Mouse (Mus musculus): ENCODE results near the gene Twnk. TPM values are rescaled to one million over a fixed set of nuclear protein-coding genes. Genes with fewer than 3 reads are reported as not detected.
A peak's percentile ranks its signal among the peaks of the same experiment; 100 is the strongest.

Twnk gene
- polyA plus RNA-seq, 1 experiment = 0.17 TPM

DNA sequence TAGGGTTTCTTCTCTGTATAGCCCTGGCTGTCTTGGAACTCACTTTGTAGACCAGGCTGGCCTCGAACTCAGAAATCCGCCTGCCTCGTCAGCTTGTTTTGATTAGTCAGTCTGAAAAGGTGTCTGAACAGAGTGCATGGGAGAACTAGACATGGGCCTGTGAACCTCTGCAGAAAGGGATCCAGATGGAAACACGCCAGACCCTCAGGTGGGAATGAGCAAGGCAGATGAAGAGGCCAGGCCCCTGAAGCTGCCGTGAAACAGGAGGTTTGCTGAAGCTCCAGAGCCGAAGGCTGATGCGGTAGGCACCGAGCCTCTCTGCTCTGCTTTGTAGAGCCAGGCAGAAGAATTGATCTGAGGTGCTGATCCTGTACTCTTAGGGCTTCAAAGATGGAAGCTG, 6.8 kb downstream of the Twnk start:
- H3K27me3 ChIP-seq (ENCODE audit: control insufficient read depth) = peaks cover 25% of the 10 kb centered on the region
- H3K9me3 ChIP-seq (ENCODE audit: control insufficient read depth, low read length) = no peaks in the 10 kb centered on the region
- peaks cover 44% of the 10 kb centered on the region for H3K4me1 ChIP-seq (ENCODE audit: control insufficient read depth)
- TF ChIP-seq TAL1 (IDR thresholded peaks at IDR 0.05; ENCODE audit: low read length) (no peak), GATA1 (IDR thresholded peaks at IDR 0.05; ENCODE audit: low read length) (no peak)
- no peak overlapping the region for H3K4me3 ChIP-seq (replicated peaks)
- peaks cover 47% of the 10 kb centered on the region for H3K36me3 ChIP-seq (ENCODE audit: control insufficient read depth)

DNA sequence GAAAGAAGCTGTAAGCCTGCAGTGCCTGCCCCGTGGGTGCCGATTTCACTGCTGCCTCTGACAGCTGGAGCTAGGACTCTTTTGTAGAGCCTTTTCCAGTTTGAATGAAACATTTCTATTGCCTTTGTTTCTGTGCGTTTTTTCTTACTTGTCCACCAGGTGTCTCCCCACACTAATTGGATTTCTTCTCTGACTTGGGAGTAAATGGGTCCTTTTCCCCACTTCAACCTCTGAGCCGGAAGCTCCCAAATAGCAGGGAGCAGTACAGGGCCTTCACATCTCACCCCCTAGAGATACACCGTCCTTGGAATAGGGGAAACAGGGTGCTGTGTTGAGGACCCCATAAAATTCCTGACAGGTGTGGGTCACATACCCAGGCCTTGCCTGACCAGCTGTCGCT, 7.2 kb downstream of the Twnk start:
- H3K36me3 ChIP-seq (ENCODE audit: control insufficient read depth) = peaks cover 46% of the 10 kb centered on the region
- peaks cover 44% of the 10 kb centered on the region for H3K4me1 ChIP-seq (ENCODE audit: control insufficient read depth)
- no peak overlapping the region for H3K4me3 ChIP-seq (replicated peaks)
- H3K27me3 ChIP-seq (ENCODE audit: control insufficient read depth) = peaks cover 29% of the 10 kb centered on the region
- no peaks in the 10 kb centered on the region for H3K9me3 ChIP-seq (ENCODE audit: control insufficient read depth, low read length)
- no peak for TF ChIP-seq GATA1 (IDR thresholded peaks at IDR 0.05; ENCODE audit: low read length)
- no peak for TF ChIP-seq TAL1 (IDR thresholded peaks at IDR 0.05; ENCODE audit: low read length)

DNA sequence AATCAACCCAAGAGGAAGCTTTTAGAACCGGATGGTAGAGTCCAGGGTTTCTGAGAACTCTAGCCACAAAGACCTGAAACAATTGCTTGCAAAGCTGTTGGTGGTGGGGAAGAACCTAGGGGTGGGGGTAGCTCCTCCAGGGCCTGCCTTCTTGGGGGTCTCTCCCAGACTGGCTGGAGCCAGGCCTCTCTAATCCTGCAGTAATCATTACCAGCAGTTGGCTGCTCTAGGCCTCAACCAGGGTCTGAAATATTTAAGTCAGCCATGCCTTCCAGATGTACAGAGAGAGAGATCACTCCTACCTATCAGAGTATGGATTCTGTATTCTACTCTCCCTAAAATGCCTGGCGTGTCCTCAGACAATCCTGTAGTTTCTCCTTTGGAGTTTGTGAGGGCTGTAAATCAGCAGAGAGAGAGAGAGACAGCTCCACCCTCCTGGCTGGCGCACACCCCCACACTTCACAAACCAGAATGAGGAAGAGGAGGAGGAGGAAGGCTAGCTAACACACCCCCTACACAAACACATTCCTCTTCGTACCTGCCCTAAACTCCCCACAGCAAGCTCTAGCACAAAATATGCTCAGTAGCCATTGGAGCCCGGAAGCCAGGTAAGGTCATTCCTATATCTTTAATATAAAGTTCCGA, 8.2 kb downstream of the Twnk start:
- peaks cover 36% of the 10 kb centered on the region for H3K36me3 ChIP-seq (ENCODE audit: control insufficient read depth)
- TF ChIP-seq TAL1 (IDR thresholded peaks at IDR 0.05; ENCODE audit: low read length) (no peak), GATA1 (IDR thresholded peaks at IDR 0.05; ENCODE audit: low read length) (no peak)
- H3K27me3 ChIP-seq (ENCODE audit: control insufficient read depth) = peaks cover 39% of the 10 kb centered on the region
- H3K4me3 ChIP-seq (replicated peaks) = no peak overlapping the region
- peaks cover 43% of the 10 kb centered on the region for H3K4me1 ChIP-seq (ENCODE audit: control insufficient read depth)
- no peaks in the 10 kb centered on the region for H3K9me3 ChIP-seq (ENCODE audit: control insufficient read depth, low read length)

DNA sequence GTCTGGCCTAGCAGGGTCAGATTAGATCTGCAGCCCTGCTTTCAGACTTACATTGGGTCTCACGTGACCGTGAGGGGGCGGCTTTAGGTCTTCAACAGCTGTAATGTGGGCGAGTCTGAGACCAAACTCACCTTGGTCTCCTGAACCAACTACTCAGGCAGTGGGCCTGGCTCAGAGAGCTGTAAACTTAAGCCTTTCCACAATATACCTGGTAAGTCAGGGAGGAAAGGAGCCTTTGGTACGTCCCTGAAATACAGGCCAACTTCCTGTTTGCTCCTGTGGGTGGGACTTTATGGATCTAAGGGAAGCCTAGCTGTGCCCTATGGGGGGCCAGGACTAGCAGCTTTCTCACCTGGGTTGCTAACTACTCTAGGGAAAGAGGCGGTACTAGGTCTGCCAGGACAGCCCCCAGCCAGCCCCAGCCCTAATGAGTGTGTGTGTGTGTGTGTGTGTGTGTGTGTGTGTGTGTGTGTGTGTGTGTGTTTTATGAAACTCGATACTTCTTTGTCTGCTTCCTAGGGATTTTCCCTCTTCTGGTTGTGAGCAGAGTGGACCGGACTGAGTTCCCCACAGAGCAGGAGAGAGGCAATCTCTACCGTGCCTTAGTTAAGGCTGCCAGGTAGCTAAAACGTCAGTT, 9.0 kb downstream of the Twnk start, which contains the start of gene Lzts2:
Lzts2 (plus strand) TSS at position 80 of the 637 bp plus-strand sequence.
- no peak for TF ChIP-seq TAL1 (IDR thresholded peaks at IDR 0.05; ENCODE audit: low read length)
- TF ChIP-seq GATA1 (IDR thresholded peaks at IDR 0.05; ENCODE audit: low read length) = no peak
- Histone ChIP-seq H3K4me1 (ENCODE audit: control insufficient read depth) (peaks cover 44% of the 10 kb centered on the region), H3K36me3 (ENCODE audit: control insufficient read depth) (peaks cover 32% of the 10 kb centered on the region), H3K27me3 (ENCODE audit: control insufficient read depth) (peaks cover 42% of the 10 kb centered on the region), H3K9me3 (ENCODE audit: control insufficient read depth, low read length) (no peaks in the 10 kb centered on the region), H3K4me3 (replicated peaks) (peak within 1 kb of the TSS; percentile 59)

DNA sequence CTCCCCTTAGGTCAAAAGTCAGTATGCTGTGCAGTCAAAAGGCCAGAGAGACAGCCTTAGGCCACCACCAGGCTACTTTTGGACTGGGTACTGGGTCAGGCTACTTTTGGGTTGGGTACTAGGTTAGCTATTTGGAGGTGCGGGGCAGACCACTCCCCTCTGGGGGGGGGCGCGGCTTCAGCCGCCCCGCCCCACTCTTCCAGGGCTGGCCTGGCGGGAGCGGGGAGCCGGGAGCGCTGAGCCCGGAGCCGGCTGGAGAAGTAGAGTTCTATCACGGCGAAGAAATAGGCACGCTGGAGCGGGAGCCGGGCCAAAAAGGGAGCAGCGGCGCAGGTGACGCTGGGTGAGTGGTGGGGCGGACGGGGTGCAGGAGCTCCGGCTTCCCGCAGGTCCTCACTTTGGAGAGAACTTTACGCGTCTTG, 9.5 kb downstream of the Twnk start:
- H3K9me3 ChIP-seq (ENCODE audit: control insufficient read depth, low read length) = no peaks in the 10 kb centered on the region
- H3K4me3 ChIP-seq (replicated peaks) = peak overlapping the region; percentile 59
- peaks cover 44% of the 10 kb centered on the region for H3K4me1 ChIP-seq (ENCODE audit: control insufficient read depth)
- no peak for TF ChIP-seq GATA1 (IDR thresholded peaks at IDR 0.05; ENCODE audit: low read length)
- TF ChIP-seq TAL1 (IDR thresholded peaks at IDR 0.05; ENCODE audit: low read length) = no peak
- peaks cover 28% of the 10 kb centered on the region for H3K36me3 ChIP-seq (ENCODE audit: control insufficient read depth)
- peaks cover 42% of the 10 kb centered on the region for H3K27me3 ChIP-seq (ENCODE audit: control insufficient read depth)

DNA sequence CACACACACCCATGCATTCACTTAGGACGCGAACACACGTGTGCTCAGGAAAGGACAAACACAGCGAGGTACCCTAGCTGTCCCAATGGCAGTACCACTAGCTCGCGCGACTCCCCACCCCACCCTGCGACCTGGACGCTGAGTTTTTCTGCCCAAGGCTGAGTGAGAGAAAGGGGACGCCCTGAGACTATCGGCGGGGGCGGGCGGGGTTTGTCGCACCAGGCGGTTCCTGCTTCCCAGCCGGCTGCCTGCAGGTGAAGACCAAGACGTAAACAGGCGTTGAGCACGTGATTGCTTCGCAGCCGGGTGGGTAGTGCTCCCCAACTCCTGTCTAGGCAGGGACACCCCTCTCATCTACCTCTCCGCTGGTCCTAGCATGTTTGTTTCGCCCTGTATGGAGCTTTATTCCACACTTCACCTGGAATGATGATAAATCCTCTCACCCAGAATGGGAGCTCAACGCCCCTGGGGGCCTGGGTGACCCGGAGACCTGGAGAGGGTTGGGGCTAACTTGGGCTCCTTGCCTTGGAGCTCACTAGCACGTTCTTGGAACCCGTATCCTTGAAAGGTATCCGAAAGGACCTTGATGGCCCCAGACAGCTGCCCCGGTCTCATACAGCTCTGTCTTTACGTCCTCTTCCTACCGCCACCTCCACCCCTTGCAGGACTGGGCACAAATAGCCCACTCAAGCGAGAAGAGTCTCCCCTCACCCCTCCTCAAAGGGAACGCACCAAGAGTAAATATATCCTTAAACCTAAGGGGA, 10.2 kb downstream of the Twnk start:
- Histone ChIP-seq H3K36me3 (ENCODE audit: control insufficient read depth) (peaks cover 21% of the 10 kb centered on the region), H3K4me3 (replicated peaks) (peak overlapping the region; percentile 59), H3K9me3 (ENCODE audit: control insufficient read depth, low read length) (no peaks in the 10 kb centered on the region), H3K27me3 (ENCODE audit: control insufficient read depth) (peaks cover 42% of the 10 kb centered on the region), H3K4me1 (ENCODE audit: control insufficient read depth) (peaks cover 44% of the 10 kb centered on the region)
- no peak for TF ChIP-seq TAL1 (IDR thresholded peaks at IDR 0.05; ENCODE audit: low read length)
- no peak for TF ChIP-seq GATA1 (IDR thresholded peaks at IDR 0.05; ENCODE audit: low read length)

DNA sequence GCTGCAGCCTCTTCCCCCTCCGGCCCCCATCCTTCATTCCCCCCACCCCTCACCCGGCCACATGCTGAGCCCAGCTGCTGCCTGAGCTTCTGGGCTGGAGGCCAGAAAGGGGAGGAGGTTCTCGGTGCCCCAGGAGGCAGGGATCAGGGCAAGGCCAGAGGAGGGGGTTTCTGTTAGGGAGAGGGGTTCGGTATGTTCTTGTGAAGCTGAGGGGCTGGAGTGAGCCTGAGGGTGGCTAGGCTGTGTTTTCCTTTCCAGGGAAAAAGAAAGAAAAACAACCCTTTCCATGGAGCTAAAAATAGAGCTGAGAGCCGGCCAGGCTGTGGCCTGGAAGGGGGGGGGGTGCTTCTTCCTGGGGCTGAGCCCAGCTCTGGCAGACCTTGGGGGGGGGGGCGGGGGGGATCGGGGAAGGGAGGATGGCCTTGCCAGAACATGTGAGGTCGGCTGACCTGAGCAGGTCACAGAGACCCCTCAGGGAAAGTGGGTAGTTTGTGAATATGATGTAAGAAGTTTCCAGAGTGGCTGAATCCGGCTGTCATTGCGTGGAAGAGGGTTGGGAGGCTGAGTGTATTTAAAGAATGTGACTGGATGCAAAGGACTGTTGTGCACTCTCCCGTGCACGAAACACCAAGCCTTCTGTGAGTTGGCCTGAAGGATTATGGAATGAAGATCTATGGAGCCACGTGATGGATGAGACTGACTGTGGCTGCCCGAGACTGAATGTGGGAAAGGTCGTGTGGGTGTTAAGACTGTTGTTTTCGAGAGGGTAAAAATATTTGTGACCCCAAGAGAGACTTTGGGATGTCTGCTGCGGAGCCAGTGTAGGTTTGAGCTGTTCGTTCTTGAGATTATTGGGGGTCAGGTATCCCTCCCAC, 11.1 kb downstream of the Twnk start:
- TF ChIP-seq TAL1 (IDR thresholded peaks at IDR 0.05; ENCODE audit: low read length) (no peak), GATA1 (IDR thresholded peaks at IDR 0.05; ENCODE audit: low read length) (no peak)
- Histone ChIP-seq H3K4me3 (replicated peaks) (peak overlapping the region; percentile 59), H3K36me3 (ENCODE audit: control insufficient read depth) (peaks cover 12% of the 10 kb centered on the region), H3K9me3 (ENCODE audit: control insufficient read depth, low read length) (no peaks in the 10 kb centered on the region), H3K4me1 (ENCODE audit: control insufficient read depth) (peaks cover 44% of the 10 kb centered on the region), H3K27me3 (ENCODE audit: control insufficient read depth) (peaks cover 42% of the 10 kb centered on the region)

DNA sequence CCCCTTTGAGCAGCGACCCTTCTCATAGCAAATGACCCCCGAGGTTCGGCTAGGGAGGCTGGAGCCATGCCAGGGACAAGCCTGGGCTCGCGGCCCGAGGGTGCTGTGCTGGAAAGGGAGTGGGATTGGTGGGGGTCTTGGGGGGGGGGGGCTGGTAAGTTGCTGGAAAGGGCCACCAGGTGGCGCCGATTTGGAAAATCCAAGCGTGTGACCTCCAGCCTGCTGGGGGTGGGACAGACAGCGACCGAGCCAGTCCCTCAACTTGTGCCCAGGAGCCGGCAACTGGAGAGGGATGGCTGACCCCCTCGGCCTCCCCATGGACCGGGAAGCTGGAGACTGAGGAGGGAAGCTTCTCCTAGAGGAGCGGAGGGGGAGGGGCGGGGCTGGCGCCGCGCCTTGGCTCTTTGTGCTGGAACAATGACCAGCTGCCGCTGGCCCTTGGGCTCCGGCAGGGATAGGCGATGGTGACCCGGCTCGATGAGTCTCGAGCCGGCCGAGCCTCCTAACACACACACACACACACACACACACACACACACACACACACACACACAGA, 11.8 kb downstream of the Twnk start:
- Histone ChIP-seq H3K4me3 (replicated peaks) (peak overlapping the region; percentile 59), H3K36me3 (ENCODE audit: control insufficient read depth) (peaks cover 6% of the 10 kb centered on the region), H3K9me3 (ENCODE audit: control insufficient read depth, low read length) (no peaks in the 10 kb centered on the region), H3K4me1 (ENCODE audit: control insufficient read depth) (peaks cover 44% of the 10 kb centered on the region), H3K27me3 (ENCODE audit: control insufficient read depth) (peaks cover 42% of the 10 kb centered on the region)
- TF ChIP-seq GATA1 (IDR thresholded peaks at IDR 0.05; ENCODE audit: low read length) = no peak
- no peak for TF ChIP-seq TAL1 (IDR thresholded peaks at IDR 0.05; ENCODE audit: low read length)

Data from erythroblast, embryonic 14.5 days (primary cell).